Mouse (Mus musculus) CH12.LX (cell line): Measurements from ENCODE around the gene Klhdc8b. TPM values are rescaled to one million over a fixed set of nuclear protein-coding genes. Genes with fewer than 3 reads are reported as not detected.

Experiments
- DNase-seq: peaks from one replicate; pipeline ENCODE4 v3.0.0-alpha.2; 2013; ENCODE audit errors: extremely low read depth
- H3K27ac ChIP-seq: 2 replicates; pipeline ENCODE4 v1.5.1; 2012; ENCODE audit warnings: low read depth, mild to moderate bottlenecking, control low read depth, moderate library complexity; ENCODE audit not compliant: insufficient read depth
- H3K27me3 ChIP-seq: replicated peaks from 2 replicates; pipeline ENCODE3; 2012; ENCODE audit warnings: inconsistent platforms
- H3K36me3 ChIP-seq, 2 experiments: replicated peaks in 1 of 2; 2 replicates each; pipeline versions ENCODE3 to v1.6.1; 2012; ENCODE audit warnings: inconsistent platforms in 1 of 2, low read length in 1 of 2, mild to moderate bottlenecking in 1 of 2, mixed read lengths in 1 of 2, moderate library complexity in 1 of 2; ENCODE audit not compliant: control insufficient read depth in 1 of 2, insufficient read depth in 1 of 2
- H3K4me1 ChIP-seq, 2 experiments: 2 replicates each; pipeline ENCODE4 v1.6.1; 2012; ENCODE audit warnings: inconsistent platforms in 1 of 2, moderate library complexity in 1 of 2; ENCODE audit not compliant: insufficient read depth in 2 of 2, control insufficient read depth in 1 of 2
- H3K4me2 ChIP-seq: 2 replicates; pipeline ENCODE4 v1.6.1; 2012; ENCODE audit warnings: low read depth, mild to moderate bottlenecking, control low read depth; ENCODE audit not compliant: poor library complexity, insufficient read depth, severe bottlenecking
- H3K4me3 ChIP-seq, 3 experiments: fragments of 150-350 bp in 1 of 3; sonication (generic) in 1 of 3; replicated peaks in 1 of 3; 2 replicates each; pipeline versions ENCODE3 to v1.5.1; 2011 to 2012; ENCODE audit warnings: low read depth in 2 of 3, low read length in 2 of 3, mild to moderate bottlenecking in 2 of 3, moderate library complexity in 2 of 3, control low read depth in 1 of 3, improper control_type of control experiment in 1 of 3, inconsistent platforms in 1 of 3, mixed read lengths in 1 of 3; ENCODE audit not compliant: poor library complexity in 1 of 3
- H3K79me2 ChIP-seq: replicated peaks from 2 replicates; pipeline ENCODE4 v1.6.1; 2012; ENCODE audit warnings: mild to moderate bottlenecking, moderate library complexity; ENCODE audit not compliant: control insufficient read depth, poor library complexity, insufficient read depth, severe bottlenecking; ENCODE audit errors: extremely low read depth
- H3K9ac ChIP-seq: 2 replicates; pipeline ENCODE4 v1.6.1; 2012; ENCODE audit warnings: low read depth, mild to moderate bottlenecking, control low read depth, moderate library complexity; ENCODE audit not compliant: insufficient read depth
- H3K9me3 ChIP-seq: replicated peaks from 2 replicates; pipeline ENCODE3; 2012; ENCODE audit warnings: low read length, inconsistent platforms, mixed read lengths
- CTCF ChIP-seq, 2 experiments: IDR thresholded peaks in 1 of 2; conservative IDR thresholded peaks in 1 of 2; 2 replicates each; pipeline ENCODE4 v1.5.1; 2011 to 2012; ENCODE audit warnings: low read depth in 2 of 2, low read length in 2 of 2, improper control_type of control experiment in 1 of 2, inconsistent platforms in 1 of 2, mild to moderate bottlenecking in 1 of 2, moderate library complexity in 1 of 2
- ELF1 ChIP-seq: IDR thresholded peaks from 2 replicates; pipeline ENCODE4 v1.6.1; 2014; ENCODE audit warnings: low read depth, mild to moderate bottlenecking, inconsistent platforms, low read length, improper control_type of control experiment
- GABPA ChIP-seq: IDR thresholded peaks from 2 replicates; pipeline ENCODE4 v1.6.1; 2012; ENCODE audit warnings: low read depth, low read length, improper control_type of control experiment, inconsistent platforms; ENCODE audit not compliant: insufficient replicate concordance
- IRF4 ChIP-seq: IDR thresholded peaks from 2 replicates; pipeline ENCODE4 v1.6.1; 2014; ENCODE audit warnings: low read depth, mild to moderate bottlenecking, inconsistent platforms, low read length, improper control_type of control experiment
- JUN ChIP-seq: IDR thresholded peaks from 2 replicates; pipeline ENCODE4 v1.6.1; 2011; ENCODE audit warnings: low read depth, mild to moderate bottlenecking, low read length, improper control_type of control experiment, moderate library complexity; ENCODE audit not compliant: insufficient read depth
- JUND ChIP-seq: conservative IDR thresholded peaks from 2 replicates; pipeline ENCODE4 v1.6.1; 2011; ENCODE audit warnings: low read depth, low read length, improper control_type of control experiment
- KAT2A ChIP-seq: IDR thresholded peaks from 2 replicates; pipeline ENCODE4 v1.6.1; 2012; ENCODE audit warnings: low read length, improper control_type of control experiment, inconsistent platforms; ENCODE audit not compliant: insufficient replicate concordance
- MAX ChIP-seq: IDR thresholded peaks from 2 replicates; pipeline ENCODE4 v1.6.1; 2011; ENCODE audit warnings: low read length, improper control_type of control experiment
- MAZ ChIP-seq: IDR thresholded peaks from 2 replicates; pipeline ENCODE4 v1.6.1; 2012; ENCODE audit warnings: low read depth, mild to moderate bottlenecking, inconsistent platforms, low read length, improper control_type of control experiment, moderate library complexity
- MXI1 ChIP-seq: IDR thresholded peaks from 2 replicates; pipeline ENCODE4 v1.6.1; 2011; ENCODE audit warnings: mild to moderate bottlenecking, low read depth, low read length, improper control_type of control experiment
- POLR2A ChIP-seq: IDR thresholded peaks from 2 replicates; pipeline ENCODE4 v1.6.1; 2011; ENCODE audit warnings: low read depth, mild to moderate bottlenecking, improper control_type of control experiment, low read length
- POLR2AphosphoS2 ChIP-seq: IDR thresholded peaks from 2 replicates; pipeline ENCODE4 v1.6.1; 2011; ENCODE audit warnings: low read depth, low read length, improper control_type of control experiment
- RAD21 ChIP-seq: IDR thresholded peaks from 2 replicates; pipeline ENCODE4 v1.6.1; 2011; ENCODE audit warnings: low read depth, mild to moderate bottlenecking, low read length, improper control_type of control experiment, moderate library complexity
- RCOR1 ChIP-seq: conservative IDR thresholded peaks from 2 replicates; pipeline ENCODE4 v1.6.1; 2012; ENCODE audit warnings: low read depth, mild to moderate bottlenecking, inconsistent platforms, low read length, improper control_type of control experiment
- TBP ChIP-seq: conservative IDR thresholded peaks from 2 replicates; pipeline ENCODE4 v1.6.1; 2011; ENCODE audit warnings: low read depth, low read length, improper control_type of control experiment
- UBTF ChIP-seq: IDR thresholded peaks from 2 replicates; pipeline ENCODE4 v1.6.1; 2012; ENCODE audit warnings: low read depth, mild to moderate bottlenecking, inconsistent platforms, low read length, improper control_type of control experiment, moderate library complexity
- USF1 ChIP-seq: IDR thresholded peaks from 2 replicates; pipeline ENCODE4 v1.6.1; 2014; ENCODE audit warnings: low read depth, mild to moderate bottlenecking, inconsistent platforms, low read length, improper control_type of control experiment
- USF2 ChIP-seq: conservative IDR thresholded peaks from 2 replicates; pipeline ENCODE4 v1.6.1; 2011; ENCODE audit warnings: low read depth, low read length, improper control_type of control experiment
- dilution Hi-C: fragments of 300-500 bp; cut with MboI; formaldehyde crosslinking; loops from 2 replicates; pipeline ENCODE4 v1.14.3; 2020; ENCODE audit warnings: low sequenced_read_pairs; ENCODE audit not compliant: extremely low pct_unique_long_range_greater_than_20kb, extremely low pct_ligation_motif_present
- in situ Hi-C: fragments of 300-500 bp; cut with MboI; formaldehyde crosslinking; loops from 3 replicates; pipeline ENCODE4 v1.14.3; 2019; ENCODE audit warnings: low sequenced_read_pairs, low pct_ligation_motif_present, low pct_unique_long_range_greater_than_20kb, mixed read lengths
- polyA plus RNA-seq: library from polyadenylated mRNA; unstranded; fragments of >175 nt; gene quantifications from 2 replicates; pipeline ENCODE4 v1.2.1, GENCODE M21; 2012; ENCODE audit warnings: low read depth; ENCODE audit not compliant: insufficient read length
- total RNA-seq, 2 experiments: library from RNA; depleted of rRNA; stranded (reverse); fragments of 300-350 nt in 1 of 2; fragments of >200 nt in 1 of 2; gene quantifications; 2 replicates each; pipeline ENCODE4 v1.2.3; 2012 to 2014

Klhdc8b gene
- total and polyA plus RNA-seq, 3 experiments: 1.9 to 5.2 (median 3.5) TPM

- Histone ChIP-seq H3K9ac (no peak overlapping the region), H3K4me2 (no peak overlapping the region), H3K4me1 (no peaks in the 10 kb centered on the region), H3K36me3 (no peaks in the 10 kb centered on the region), H3K27ac (no peak overlapping the region), H3K4me3 (no peak overlapping the region), H3K9me3 (no peaks in the 10 kb centered on the region), H3K27me3 (no peaks in the 10 kb centered on the region), H3K79me2 (no peaks in the 10 kb centered on the region)
- in situ Hi-C loops: no loop called here
- no peak for DNase-seq
- dilution Hi-C loops: no loop called here
- TF ChIP-seq KAT2A: no peak
- no peak for TF ChIP-seq ELF1
- no peak for TF ChIP-seq USF2
- no peak for TF ChIP-seq RCOR1
- TF ChIP-seq JUND: no peak
- TF ChIP-seq JUN: no peak
- no peak for TF ChIP-seq POLR2A
- TF ChIP-seq GABPA: no peak
- TF ChIP-seq MXI1: no peak
- no peak for TF ChIP-seq IRF4
- no peak for TF ChIP-seq MAX
- TF ChIP-seq MAZ: no peak
Observed at GRCm38 (mm10) chr9:108474528-108474927, 13.1 kb upstream of the Klhdc8b start.

- dilution Hi-C loops: no loop called here
- TF ChIP-seq TBP: no peak
- TF ChIP-seq CTCF (conservative IDR thresholded peaks at IDR 0.05 in 1 of 2, IDR thresholded peaks at IDR 0.05 in 1 of 2; ENCODE audit: low read depth in 2 of 2, low read length in 2 of 2): no peak
- TF ChIP-seq UBTF: no peak
- TF ChIP-seq JUND: no peak
- TF ChIP-seq RCOR1: no peak
- no peak for TF ChIP-seq USF1
- TF ChIP-seq POLR2AphosphoS2: no peak
- TF ChIP-seq RAD21: no peak
- no peak for TF ChIP-seq GABPA
- in situ Hi-C loops: no loop called here
Observed at GRCm38 (mm10) chr9:108469845-108470244, 8.5 kb upstream of the Klhdc8b start.

More at GRCm38 (mm10) chr9:108469845-108470244, 8.5 kb upstream of the Klhdc8b start:
- Histone ChIP-seq H3K9me3 (no peaks in the 10 kb centered on the region), H3K4me3 (no peak overlapping the region), H3K4me2 (no peak overlapping the region), H3K79me2 (no peaks in the 10 kb centered on the region), H3K9ac (no peak overlapping the region), H3K36me3 (peaks cover 4 to 17% of the 10 kb centered on the region in 2 experiments), H3K27me3 (no peaks in the 10 kb centered on the region), H3K4me1 (no peaks in the 10 kb centered on the region), H3K27ac (no peak overlapping the region)
- DNase-seq: no peak
